Mouse (Mus musculus) left cerebral cortex, adult 18-20 months (tissue): Measurements from ENCODE around the gene Insl6. TPM values are rescaled to one million over a fixed set of nuclear protein-coding genes. Genes with fewer than 3 reads are reported as not detected.

Source experiments
- DNase-seq, 2 experiments: peaks; one replicate each; pipeline ENCODE4 v3.0.0; 2021 to 2022; ENCODE audit warnings: low spot score in 2 of 2, mixed read lengths in 1 of 2
- total RNA-seq, 2 experiments: library from RNA; stranded (reverse); gene quantifications; 2 replicates each; pipeline ENCODE4 v1.2.3; 2021

Gene Insl6
- total RNA-seq, 2 experiments from 2014 or later = 0.52 to 0.93 TPM

DNA sequence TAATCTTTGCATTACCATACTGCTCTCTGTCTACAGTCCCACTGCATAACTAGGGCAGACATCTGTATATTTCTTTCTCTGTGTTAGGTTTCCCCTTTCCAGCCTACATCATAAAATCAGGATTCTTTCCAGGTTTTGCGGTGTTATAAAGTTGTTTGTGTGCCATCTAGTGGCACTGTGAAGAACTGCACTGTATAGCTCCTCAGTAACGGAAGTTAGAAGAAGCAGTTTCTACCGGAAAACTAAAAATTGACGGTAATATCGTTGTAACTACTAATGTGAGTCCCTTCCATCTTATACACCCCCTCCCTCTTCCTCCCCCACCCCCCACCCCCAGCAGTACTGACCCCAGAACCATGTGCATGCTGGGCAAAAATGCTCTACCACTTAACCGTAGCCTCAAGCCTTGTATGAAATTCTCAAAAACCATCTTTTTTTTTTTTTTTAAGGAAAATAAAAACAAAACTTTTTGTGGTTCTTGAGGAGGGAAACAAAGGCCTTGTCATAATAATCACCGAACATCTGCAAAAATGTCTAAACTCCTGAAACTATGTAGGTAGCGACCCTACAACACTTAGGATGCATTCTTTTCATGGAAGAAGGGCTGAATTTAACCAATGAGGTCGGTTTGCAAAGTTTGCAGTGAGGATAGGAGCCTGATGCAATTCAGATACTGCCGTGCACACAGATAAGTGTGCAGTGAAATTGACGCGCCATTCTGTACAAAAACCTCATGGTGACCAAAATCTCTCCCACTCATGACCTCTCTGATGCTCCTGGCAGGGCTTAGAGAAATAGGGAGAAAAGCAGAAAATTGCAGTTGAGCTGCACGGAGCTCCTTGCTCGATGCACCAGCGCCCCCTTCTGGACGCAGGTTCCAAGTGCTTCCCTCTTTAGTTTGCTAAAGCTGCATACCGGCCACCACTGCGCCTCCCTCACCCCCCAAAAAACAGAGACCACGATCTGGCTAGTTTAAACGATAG lies 30.0 kb upstream of the Insl6 start:
- DNase-seq = peak; percentile 85 to 95

GRCm38 (mm10) chr19:29350991-29351390 lies 25.8 kb upstream of the Insl6 start:
- no peak for DNase-seq

- DNase-seq = no peak
Observed at GRCm38 (mm10) chr19:29345636-29346035, 20.5 kb upstream of the Insl6 start.

GRCm38 (mm10) chr19:29344868-29345267 lies 19.7 kb upstream of the Insl6 start:
- DNase-seq = no peak

DNA sequence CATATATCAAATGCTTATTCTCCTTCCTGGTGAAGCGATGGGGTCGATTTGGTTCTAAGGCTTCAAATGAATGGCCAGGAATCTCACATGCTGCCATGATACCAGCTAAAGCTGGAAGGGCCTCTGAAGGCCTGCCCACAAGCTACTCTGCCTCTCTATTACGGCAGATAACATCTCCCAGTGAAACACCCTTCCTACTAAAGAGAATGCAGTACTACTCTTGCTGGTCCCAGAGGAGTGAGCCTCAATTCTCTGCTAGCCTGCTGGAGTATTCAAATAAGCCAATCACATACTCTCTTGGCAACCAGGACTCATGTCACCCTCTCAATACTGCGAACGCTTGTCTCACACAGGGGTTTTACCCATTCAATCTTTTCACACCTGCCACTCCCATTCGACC lies 17.1 kb upstream of the Insl6 start:
- DNase-seq = no peak

GRCm38 (mm10) chr19:29341029-29341428 lies 15.9 kb upstream of the Insl6 start:
- DNase-seq = no peak

DNA sequence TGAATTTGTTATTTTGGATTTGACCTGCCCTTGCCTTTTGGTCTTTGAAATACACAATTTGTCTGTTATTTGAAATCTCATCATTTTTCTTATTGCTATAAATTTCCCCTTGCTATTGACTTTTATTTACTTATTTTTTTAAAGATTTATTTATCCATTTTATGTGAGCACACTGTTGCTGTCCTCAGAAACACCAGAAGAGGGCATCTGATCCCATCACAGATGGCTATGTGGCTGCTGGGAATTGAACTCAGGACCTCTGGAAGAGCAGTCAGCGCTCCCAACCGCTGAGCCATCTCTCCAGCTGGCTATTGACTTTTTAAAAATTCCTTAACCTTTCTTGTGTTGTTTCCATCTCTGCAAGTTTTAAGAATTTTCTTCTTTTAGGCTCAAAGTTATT lies 11.5 kb upstream of the Insl6 start:
- DNase-seq = no peak

DNA sequence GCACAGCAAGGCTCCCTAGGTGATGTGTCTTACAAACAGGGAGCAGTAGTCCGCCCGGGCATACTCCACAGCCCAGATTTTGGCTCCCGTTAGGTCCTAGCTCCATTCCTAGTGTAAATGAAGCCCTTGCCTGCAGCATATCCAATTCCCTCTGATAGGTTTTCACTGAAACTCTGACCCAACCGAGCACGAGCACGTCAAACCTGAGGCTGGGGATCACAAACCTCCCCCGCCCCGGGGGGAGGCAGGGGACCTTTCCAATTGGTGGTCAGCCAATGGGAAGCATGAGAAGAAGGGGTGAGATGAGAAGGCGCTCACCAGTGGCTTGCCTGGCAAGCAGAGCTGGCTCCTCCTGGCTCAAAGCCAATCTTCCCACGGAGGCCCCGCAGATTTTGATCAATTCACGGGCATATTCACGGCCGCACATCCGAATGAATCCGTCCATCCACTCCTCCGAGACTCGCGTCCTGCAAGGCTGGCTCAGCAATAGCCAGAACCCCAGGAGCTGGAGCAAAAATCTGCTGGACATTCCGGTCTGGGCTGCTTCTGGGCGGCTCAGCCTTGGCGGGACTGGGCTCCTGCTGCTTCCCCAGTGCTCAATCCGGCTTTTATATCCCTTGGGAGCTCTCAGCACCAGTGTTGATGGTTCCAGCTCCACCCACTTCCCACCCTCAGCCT lies 9.1 kb upstream of the Insl6 start, which contains the start of gene Rln1:
Gene Rln1, minus strand, starts transcription at position 603 of the 678 bp plus-strand sequence.
- DNase-seq = peak; percentile 26 to 30

DNA sequence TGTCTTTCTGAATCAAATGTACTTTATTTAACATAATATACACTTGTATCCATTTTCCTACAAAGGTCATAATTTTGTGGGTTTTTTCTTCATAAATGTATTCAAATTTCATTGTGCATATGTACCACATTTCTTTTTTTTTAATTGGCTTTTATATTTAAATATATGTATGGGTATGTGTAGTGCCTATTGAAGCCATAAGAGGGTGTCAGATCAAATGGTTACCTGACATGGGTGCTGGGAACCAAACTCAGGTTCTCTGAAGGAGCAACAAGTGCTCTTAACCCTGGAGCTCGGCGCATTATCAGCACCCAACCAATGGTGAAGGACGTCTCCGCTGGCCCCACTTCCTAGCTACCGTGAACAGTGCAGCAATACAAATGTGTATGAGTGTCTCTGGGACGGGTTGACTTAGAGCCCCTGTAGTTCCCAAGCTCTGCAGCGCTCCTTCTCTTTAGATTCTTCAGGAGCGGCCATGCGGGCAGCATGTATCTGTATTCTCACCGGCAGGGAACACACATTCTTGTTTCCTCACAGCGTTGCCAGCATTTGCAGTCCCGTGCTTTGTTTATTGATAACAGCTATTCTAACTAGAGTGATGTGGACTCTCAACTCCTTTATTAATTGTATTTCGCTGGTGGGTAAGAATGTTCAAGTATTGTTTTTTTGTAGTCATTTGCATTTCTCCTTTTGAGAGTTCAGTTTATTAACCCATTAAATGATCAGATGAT lies 1.8 kb upstream of the Insl6 start:
- DNase-seq = no peak

GRCm38 (mm10) chr19:29326396-29326795 lies 1.2 kb upstream of the Insl6 start:
- DNase-seq = no peak

- DNase-seq = no peak
Observed at GRCm38 (mm10) chr19:29325852-29326180, 660 bp upstream of the Insl6 start.

DNA sequence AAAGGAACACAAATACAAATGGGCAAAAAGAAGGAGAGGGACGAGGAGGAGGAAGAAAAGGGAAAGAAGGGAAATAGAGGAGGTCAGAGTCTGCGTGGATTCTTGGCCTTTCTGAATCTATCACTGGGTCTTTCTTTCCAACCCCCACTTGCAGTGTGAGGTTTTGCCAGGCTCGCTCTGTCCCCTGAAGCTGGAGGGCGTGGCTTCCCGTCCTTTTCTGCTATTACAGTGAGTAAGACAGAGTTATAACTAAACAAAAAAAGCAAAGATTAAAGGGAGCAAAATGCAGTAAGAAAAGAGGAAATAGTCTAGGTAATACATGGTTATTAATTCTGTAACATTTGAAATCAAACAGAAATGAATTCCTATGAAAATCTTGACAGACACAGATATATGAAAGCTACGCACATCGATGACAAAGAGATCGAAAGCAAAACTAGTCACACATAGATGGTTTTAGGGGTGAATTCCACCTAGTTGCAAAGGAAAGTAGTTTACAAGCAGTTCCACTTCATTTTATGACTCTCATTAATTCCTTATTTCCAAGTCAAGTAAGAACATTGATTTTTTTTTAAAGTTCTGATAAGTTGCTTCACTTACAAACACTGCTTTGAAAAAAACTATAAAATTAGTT lies 1.6 kb downstream of the Insl6 start:
- DNase-seq = no peak

DNA sequence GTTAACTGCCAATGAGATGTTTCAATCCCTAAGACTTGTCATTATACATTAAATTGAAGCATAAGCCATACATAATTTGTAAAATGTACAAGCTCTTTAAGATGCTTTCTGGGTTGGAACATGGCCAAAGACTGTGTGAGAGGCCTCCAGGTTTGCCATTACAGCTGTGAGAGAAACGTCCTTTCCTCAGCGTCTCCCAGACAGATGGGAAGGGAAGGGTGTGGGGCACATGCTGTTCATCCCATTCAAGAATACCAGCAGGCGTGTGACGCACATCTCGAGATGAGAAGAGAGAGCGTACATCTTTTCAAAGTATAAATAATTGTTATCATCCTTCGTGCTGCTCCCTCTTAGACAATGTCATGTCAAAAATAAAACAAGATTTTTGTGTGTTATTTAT lies 12.5 kb downstream of the Insl6 start:
- DNase-seq = no peak

GRCm38 (mm10) chr19:29311791-29312190 lies 13.4 kb downstream of the Insl6 start:
- DNase-seq = peak in 1 of 2 experiments; percentile 24

DNA sequence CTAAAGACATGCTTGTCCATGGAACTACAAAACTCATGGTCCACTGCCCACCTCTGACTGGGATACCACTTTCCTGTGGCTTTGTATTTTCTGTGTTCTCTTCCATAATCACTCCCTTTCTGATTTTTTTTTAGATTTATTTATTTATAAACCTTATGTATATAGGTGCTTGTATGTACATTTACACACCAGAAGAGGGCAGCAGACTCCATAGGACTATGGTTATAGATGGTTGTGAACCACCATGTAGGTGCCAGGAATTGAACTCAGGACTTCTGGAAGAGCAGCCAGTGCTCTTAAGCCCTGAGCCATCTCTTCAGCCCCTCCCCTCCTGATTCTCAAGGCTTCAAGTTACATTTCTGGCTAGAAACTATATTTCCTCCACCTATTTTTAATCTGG lies 16.3 kb downstream of the Insl6 start:
- DNase-seq = no peak

DNA sequence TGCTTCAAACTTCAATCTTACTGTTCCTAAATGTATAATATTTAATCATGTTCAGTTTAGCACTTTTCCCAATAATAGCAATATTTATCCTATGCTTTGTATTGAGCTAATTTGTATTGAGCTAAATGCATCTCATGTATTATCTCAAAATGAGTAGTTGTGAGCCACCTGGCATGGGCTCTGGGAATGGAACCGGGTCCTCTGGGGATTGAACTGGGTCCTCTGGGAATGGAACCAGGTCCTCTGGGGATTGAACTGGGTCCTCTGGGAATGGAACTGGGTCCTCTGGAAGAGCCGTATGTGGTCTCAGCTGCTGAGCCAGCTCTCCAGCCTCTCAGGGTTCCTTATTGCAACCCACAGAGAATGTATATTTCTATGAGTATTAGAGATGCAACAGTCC lies 23.0 kb downstream of the Insl6 start:
- DNase-seq = no peak

DNA sequence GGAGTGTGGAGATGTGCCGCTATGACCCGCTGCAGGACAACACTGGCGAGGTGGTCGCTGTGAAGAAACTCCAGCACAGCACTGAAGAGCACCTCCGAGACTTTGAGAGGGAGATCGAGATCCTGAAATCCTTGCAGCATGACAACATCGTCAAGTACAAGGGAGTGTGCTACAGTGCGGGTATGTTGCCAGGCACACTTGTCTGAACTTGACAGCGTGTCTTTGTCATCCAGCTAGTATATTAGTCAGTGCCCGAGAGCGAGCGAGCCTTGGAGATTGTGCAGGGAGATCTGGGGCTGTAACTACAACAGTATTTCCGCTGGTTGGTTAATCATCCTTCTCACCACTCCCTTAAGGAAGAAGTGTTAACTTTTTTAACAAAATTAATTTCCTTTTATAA lies 24.2 kb downstream of the Insl6 start:
- DNase-seq = no peak

GRCm38 (mm10) chr19:29297366-29297765 lies 27.8 kb downstream of the Insl6 start:
- DNase-seq = no peak

GRCm38 (mm10) chr19:29296166-29296565 lies 29.0 kb downstream of the Insl6 start:
- DNase-seq = no peak

DNA sequence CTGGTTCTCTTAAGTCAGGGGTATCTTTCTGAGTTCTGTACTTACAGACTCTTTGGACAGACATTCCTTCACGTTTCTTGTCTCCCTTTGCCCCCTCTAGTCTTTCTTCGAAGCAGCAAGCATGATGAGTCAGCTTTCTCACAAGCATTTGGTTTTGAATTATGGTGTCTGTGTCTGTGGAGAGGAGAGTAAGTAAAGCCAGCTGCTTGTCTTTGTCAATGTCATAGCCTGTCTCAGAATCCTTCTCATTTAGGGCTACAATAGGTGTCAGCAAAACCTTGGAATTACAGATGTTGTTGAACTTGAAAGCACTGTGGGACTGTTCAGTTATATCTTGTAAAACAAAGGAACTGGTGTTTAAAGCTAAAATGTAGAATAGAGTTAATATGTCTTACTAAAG lies 30.4 kb downstream of the Insl6 start:
- DNase-seq = no peak

DNA sequence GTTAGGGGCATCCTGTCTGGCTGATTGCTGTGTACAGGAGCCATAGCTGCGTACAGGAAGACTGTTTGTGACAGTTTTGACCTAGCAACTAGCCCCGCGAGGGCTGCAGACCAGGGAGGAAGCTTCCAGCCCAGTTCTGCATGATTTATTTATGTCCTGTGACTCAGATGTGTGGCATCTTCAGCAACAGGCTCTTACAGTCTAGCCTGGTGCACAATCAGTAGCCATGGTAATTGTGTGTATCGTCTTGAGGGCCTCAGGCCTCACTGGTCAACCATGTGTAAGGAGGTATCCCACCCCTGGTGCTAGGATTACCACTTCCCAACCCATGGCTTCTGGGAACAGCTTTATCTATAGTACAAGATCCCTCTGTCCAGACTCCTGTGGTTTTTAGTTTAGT lies 32.6 kb downstream of the Insl6 start:
- DNase-seq = no peak
